Mouse (Mus musculus): ENCODE results near the gene Spib. TPM values are rescaled to one million over a fixed set of nuclear protein-coding genes. Genes with fewer than 3 reads are reported as not detected.

Gene Spib
- total RNA-seq, 1 experiment: 0.67 TPM

GRCm38 (mm10) chr7:44498922-44499321, 32.9 kb downstream of the Spib start:
- TF ChIP-seq ZNF384 (IDR thresholded peaks at IDR 0.05; ENCODE audit: low read depth, low read length): no peak
- TF ChIP-seq MAFK (IDR thresholded peaks at IDR 0.05; ENCODE audit: insufficient read depth, low read depth, low read length): no peak
- TF ChIP-seq HCFC1 (IDR thresholded peaks at IDR 0.05; ENCODE audit: borderline replicate concordance, insufficient read depth, low read length): no peak
- no peak for TF ChIP-seq ZC3H11A (IDR thresholded peaks at IDR 0.05; ENCODE audit: borderline replicate concordance, low read depth, low read length)
- TF ChIP-seq CHD2 (IDR thresholded peaks at IDR 0.05; ENCODE audit: low read depth, low read length): no peak
- Histone ChIP-seq H3K4me1 (ENCODE audit: control insufficient read depth in 2 of 2, insufficient read depth in 2 of 2, low read length in 2 of 2, poor library complexity in 1 of 2) (peaks cover 9 to 24% of the 10 kb centered on the region in 2 experiments; a peak in 3 of 4 replicates), H3K36me3 (ENCODE audit: control insufficient read depth, insufficient read depth, low read length, poor library complexity, severe bottlenecking) (peaks cover 2% of the 10 kb centered on the region; the same call in 1 of the 2 replicates), H3K9me3 (ENCODE audit: control insufficient read depth, insufficient read depth, low read depth, low read length) (no peaks in the 10 kb centered on the region), H3K4me3 (ENCODE audit: insufficient read depth in 1 of 2, low read depth in 1 of 2, low read length in 2 of 2, poor library complexity in 1 of 2, severe bottlenecking in 1 of 2) (no peak overlapping the region), H3K9ac (ENCODE audit: insufficient read depth, low read depth, low read length, poor library complexity, severe bottlenecking) (no peak overlapping the region), H3K27ac (ENCODE audit: insufficient read depth, low read depth, low read length, poor library complexity, severe bottlenecking) (no peak overlapping the region)
- in situ Hi-C loops (cut with MboI; ENCODE audit: low sequenced_read_pairs in 2 of 2, unreplicated experiment in 2 of 2): no loop called here
- DNase-seq (ENCODE audit: low read depth, low spot score): no peak

GRCm38 (mm10) chr7:44497361-44498055, 34.4 kb downstream of the Spib start:
- Histone ChIP-seq H3K9me3 (ENCODE audit: control insufficient read depth, insufficient read depth, low read depth, low read length) (no peaks in the 10 kb centered on the region), H3K27ac (ENCODE audit: insufficient read depth, low read depth, low read length, poor library complexity, severe bottlenecking) (peak overlapping the region; percentile 60), H3K4me1 (ENCODE audit: control insufficient read depth in 2 of 2, insufficient read depth in 2 of 2, low read length in 2 of 2, poor library complexity in 1 of 2) (peaks cover 9 to 24% of the 10 kb centered on the region in 2 experiments; a peak in 3 of 4 replicates), H3K4me3 (ENCODE audit: insufficient read depth in 1 of 2, low read depth in 1 of 2, low read length in 2 of 2, poor library complexity in 1 of 2, severe bottlenecking in 1 of 2) (peak overlapping the region; percentile 70 to 72), H3K36me3 (ENCODE audit: control insufficient read depth, insufficient read depth, low read length, poor library complexity, severe bottlenecking) (peaks cover 8% of the 10 kb centered on the region; the same call in 1 of the 2 replicates), H3K9ac (ENCODE audit: insufficient read depth, low read depth, low read length, poor library complexity, severe bottlenecking) (peak overlapping the region; percentile 60; the same call in 1 of the 2 replicates)
- no peak for DNase-seq (ENCODE audit: low read depth, low spot score)
- TF ChIP-seq HCFC1 (IDR thresholded peaks at IDR 0.05; ENCODE audit: borderline replicate concordance, insufficient read depth, low read length): no peak
- in situ Hi-C loops (cut with MboI; ENCODE audit: low sequenced_read_pairs in 2 of 2, unreplicated experiment in 2 of 2): no loop called here

GRCm38 (mm10) chr7:44496771-44497109, 35.1 kb downstream of the Spib start:
- no peak for TF ChIP-seq CHD2 (IDR thresholded peaks at IDR 0.05; ENCODE audit: low read depth, low read length)
- TF ChIP-seq ZC3H11A (IDR thresholded peaks at IDR 0.05; ENCODE audit: borderline replicate concordance, low read depth, low read length): no peak
- TF ChIP-seq MAFK (IDR thresholded peaks at IDR 0.05; ENCODE audit: insufficient read depth, low read depth, low read length): no peak
- no peak for TF ChIP-seq HCFC1 (IDR thresholded peaks at IDR 0.05; ENCODE audit: borderline replicate concordance, insufficient read depth, low read length)
- TF ChIP-seq ZNF384 (IDR thresholded peaks at IDR 0.05; ENCODE audit: low read depth, low read length): no peak
- Histone ChIP-seq H3K4me1 (ENCODE audit: control insufficient read depth in 2 of 2, insufficient read depth in 2 of 2, low read length in 2 of 2, poor library complexity in 1 of 2) (peaks cover 9 to 24% of the 10 kb centered on the region in 2 experiments; a peak in 3 of 4 replicates), H3K9ac (ENCODE audit: insufficient read depth, low read depth, low read length, poor library complexity, severe bottlenecking) (peak overlapping the region; percentile 73), H3K27ac (ENCODE audit: insufficient read depth, low read depth, low read length, poor library complexity, severe bottlenecking) (peak overlapping the region; percentile 70), H3K4me3 (ENCODE audit: insufficient read depth in 1 of 2, low read depth in 1 of 2, low read length in 2 of 2, poor library complexity in 1 of 2, severe bottlenecking in 1 of 2) (peak overlapping the region; percentile 70 to 72), H3K9me3 (ENCODE audit: control insufficient read depth, insufficient read depth, low read depth, low read length) (no peaks in the 10 kb centered on the region), H3K36me3 (ENCODE audit: control insufficient read depth, insufficient read depth, low read length, poor library complexity, severe bottlenecking) (peaks cover 13% of the 10 kb centered on the region; the same call in 1 of the 2 replicates)
- DNase-seq (ENCODE audit: low read depth, low spot score): no peak
- in situ Hi-C loops (cut with MboI; ENCODE audit: low sequenced_read_pairs in 2 of 2, unreplicated experiment in 2 of 2): no loop called here

GRCm38 (mm10) chr7:44495992-44496770, 35.7 kb downstream of the Spib start, which contains the start of the genes Emc10 and Fam71e1:
TSS of gene Emc10 (minus strand) at chr7:44496529.
TSS of gene Fam71e1 (plus strand) at chr7:44496581.
- Histone ChIP-seq H3K36me3 (ENCODE audit: control insufficient read depth, insufficient read depth, low read length, poor library complexity, severe bottlenecking) (peaks cover 18% of the 10 kb centered on the region; the same call in 1 of the 2 replicates), H3K4me3 (ENCODE audit: insufficient read depth in 1 of 2, low read depth in 1 of 2, low read length in 2 of 2, poor library complexity in 1 of 2, severe bottlenecking in 1 of 2) (peak within 1 kb of the TSS; percentile 79 to 83), H3K27ac (ENCODE audit: insufficient read depth, low read depth, low read length, poor library complexity, severe bottlenecking) (peak within 1 kb of the TSS; percentile 92), H3K4me1 (ENCODE audit: control insufficient read depth in 2 of 2, insufficient read depth in 2 of 2, low read length in 2 of 2, poor library complexity in 1 of 2) (peaks cover 6 to 24% of the 10 kb centered on the region in 2 experiments; a peak in 3 of 4 replicates), H3K9ac (ENCODE audit: insufficient read depth, low read depth, low read length, poor library complexity, severe bottlenecking) (peak within 1 kb of the TSS; percentile 93), H3K9me3 (ENCODE audit: control insufficient read depth, insufficient read depth, low read depth, low read length) (no peaks in the 10 kb centered on the region)
- TF ChIP-seq ZNF384 (IDR thresholded peaks at IDR 0.05; ENCODE audit: low read depth, low read length) (no peak), CHD2 (IDR thresholded peaks at IDR 0.05; ENCODE audit: low read depth, low read length) (0 out of 2 replicates have a peak, but pooled peaks have one; percentile 4), HCFC1 (IDR thresholded peaks at IDR 0.05; ENCODE audit: borderline replicate concordance, insufficient read depth, low read length) (0 out of 2 replicates have a peak, but pooled peaks have one; percentile 41)
- DNase-seq (ENCODE audit: low read depth, low spot score): peak; percentile 99
- in situ Hi-C loops (cut with MboI; ENCODE audit: low sequenced_read_pairs in 2 of 2, unreplicated experiment in 2 of 2): no loop called here

Data from ES-E14 (cell line).